Mouse (Mus musculus): ENCODE measurements around the gene Gimap8. TPM values are rescaled to one million over a fixed set of nuclear protein-coding genes. Genes with fewer than 3 reads are reported as not detected.

Gene Gimap8
- total RNA-seq, 2 experiments from 2014 or later, result 4.0 to 7.4 TPM

- DNase-seq, result no peak
Observed at GRCm38 (mm10) chr6:48637811-48638500, 9.1 kb upstream of the Gimap8 start.

GRCm38 (mm10) chr6:48638553-48638952, 8.5 kb upstream of the Gimap8 start:
- DNase-seq, result no peak

- no peak for DNase-seq
Observed at GRCm38 (mm10) chr6:48641391-48641790, 5.6 kb upstream of the Gimap8 start.

GRCm38 (mm10) chr6:48642764-48643292, 4.2 kb upstream of the Gimap8 start:
- DNase-seq, result no peak

GRCm38 (mm10) chr6:48645660-48646308, 1.2 kb upstream of the Gimap8 start:
- DNase-seq, result peak; percentile 62

GRCm38 (mm10) chr6:48646309-48646690, 734 bp upstream of the Gimap8 start:
- no peak for DNase-seq

- no peak for DNase-seq
Observed at GRCm38 (mm10) chr6:48647611-48648010, 577 bp downstream of the Gimap8 start.

GRCm38 (mm10) chr6:48648779-48649178, 1.7 kb downstream of the Gimap8 start:
- DNase-seq, result no peak

- no peak for DNase-seq
Observed at GRCm38 (mm10) chr6:48650041-48650440, 3.0 kb downstream of the Gimap8 start.

- DNase-seq, result no peak
Observed at GRCm38 (mm10) chr6:48658721-48659120, 11.7 kb downstream of the Gimap8 start.

GRCm38 (mm10) chr6:48664750-48665149, 17.7 kb downstream of the Gimap8 start:
- no peak for DNase-seq

GRCm38 (mm10) chr6:48665471-48665870, 18.4 kb downstream of the Gimap8 start:
- DNase-seq, result no peak

GRCm38 (mm10) chr6:48666159-48666586, 19.1 kb downstream of the Gimap8 start:
- no peak for DNase-seq

GRCm38 (mm10) chr6:48668022-48668421, 21.0 kb downstream of the Gimap8 start:
- DNase-seq, result no peak

- DNase-seq, result no peak
Observed at GRCm38 (mm10) chr6:48669446-48669969, 22.5 kb downstream of the Gimap8 start.

- DNase-seq, result no peak
Observed at GRCm38 (mm10) chr6:48674291-48675058, 27.4 kb downstream of the Gimap8 start.

- no peak for DNase-seq
Observed at GRCm38 (mm10) chr6:48675400-48675930, 28.4 kb downstream of the Gimap8 start.

GRCm38 (mm10) chr6:48675931-48676859, 29.2 kb downstream of the Gimap8 start, which contains the start of gene Gimap9:
Gimap9 (plus strand) TSS chr6:48676129.
- no peak for DNase-seq

- DNase-seq, result no peak
Observed at GRCm38 (mm10) chr6:48676860-48677415, 29.9 kb downstream of the Gimap8 start.

- no peak for DNase-seq
Observed at GRCm38 (mm10) chr6:48677492-48678345, 30.7 kb downstream of the Gimap8 start.
